Mouse (Mus musculus) embryonic facial prominence, embryonic 12.5 days (tissue): Measurements from ENCODE around the gene Iqsec1. TPM values are rescaled to one million over a fixed set of nuclear protein-coding genes. Genes with fewer than 3 reads are reported as not detected.

Experiments used
- ATAC-seq: fragments of 200-750 bp; cut with Nextera tagmentation; 2 replicates; pipeline ENCODE4 v1.8.0; 2017; ENCODE audit not compliant: insufficient number of reproducible peaks, insufficient read depth, low FRiP score, low TSS enrichment
- H3K27ac ChIP-seq: fragments of 300-500 bp; sonication (generic); 2 replicates; pipeline ENCODE4 v1.5.1; 2016; ENCODE audit warnings: mild to moderate bottlenecking
- H3K27me3 ChIP-seq: fragments of 300-500 bp; sonication (generic); 2 replicates; pipeline ENCODE4 v1.6.1; 2016; ENCODE audit warnings: mild to moderate bottlenecking, moderate library complexity
- H3K36me3 ChIP-seq: fragments of 300-500 bp; sonication (generic); 2 replicates; pipeline ENCODE4 v1.6.1; 2016; ENCODE audit warnings: mild to moderate bottlenecking
- H3K4me1 ChIP-seq: fragments of 300-500 bp; sonication (generic); 2 replicates; pipeline ENCODE4 v1.6.1; 2016
- H3K4me2 ChIP-seq: fragments of 300-500 bp; sonication (generic); replicated peaks from 2 replicates; pipeline ENCODE4 v1.6.1; 2016; ENCODE audit warnings: mild to moderate bottlenecking, moderate library complexity
- H3K4me3 ChIP-seq: fragments of 300-500 bp; sonication (generic); 2 replicates; pipeline ENCODE4 v1.5.1; 2016; ENCODE audit warnings: mild to moderate bottlenecking
- H3K9ac ChIP-seq: fragments of 300-500 bp; sonication (generic); 2 replicates; pipeline ENCODE4 v1.6.1; 2016; ENCODE audit warnings: mild to moderate bottlenecking, moderate library complexity
- H3K9me3 ChIP-seq: fragments of 300-500 bp; sonication (generic); 2 replicates; pipeline ENCODE4 v1.6.1; 2016; ENCODE audit warnings: mild to moderate bottlenecking, moderate library complexity
- WGBS: fragments of 180-500 bp; shearing (Covaris S2); methylation state at CpG from one replicate; pipeline ENCODE4 v1.1.7; 2016; 5-methylcytosine and 5-hydroxymethylcytosine counted together
- polyA plus RNA-seq: library from polyadenylated mRNA; unstranded; fragments of >200 nt; fragmentation: Nextera tagmentation; extraction: Ambion mirVana; gene quantifications from 2 replicates; pipeline ENCODE4 v1.2.1, GENCODE M21; 2016

The Iqsec1 gene
- polyA plus RNA-seq, 1 experiment from 2014 or later = 11.0 TPM

GRCm38 (mm10) chr6:90759754-90760153 is 228.7 kb downstream of the Iqsec1 start:
- Histone ChIP-seq H3K4me1 (peaks cover 9% of the 10 kb centered on the region), H3K9me3 (no peaks in the 10 kb centered on the region), H3K4me2 (no peak overlapping the region), H3K4me3 (no peak overlapping the region), H3K27ac (no peak overlapping the region), H3K9ac (no peak overlapping the region), H3K27me3 (no peaks in the 10 kb centered on the region), H3K36me3 (no peaks in the 10 kb centered on the region)
- WGBS = 80% methylated on average over 2 of the region's 2 CpGs
- ATAC-seq = no peak

GRCm38 (mm10) chr6:90758155-90758554 is 230.3 kb downstream of the Iqsec1 start:
- 84% methylated on average over 2 of the region's 2 CpGs for WGBS
- Histone ChIP-seq H3K4me3 (no peak overlapping the region), H3K36me3 (no peaks in the 10 kb centered on the region), H3K27ac (no peak overlapping the region), H3K9ac (no peak overlapping the region), H3K4me2 (no peak overlapping the region), H3K9me3 (no peaks in the 10 kb centered on the region), H3K27me3 (no peaks in the 10 kb centered on the region), H3K4me1 (no peaks in the 10 kb centered on the region)
- ATAC-seq = no peak

DNA sequence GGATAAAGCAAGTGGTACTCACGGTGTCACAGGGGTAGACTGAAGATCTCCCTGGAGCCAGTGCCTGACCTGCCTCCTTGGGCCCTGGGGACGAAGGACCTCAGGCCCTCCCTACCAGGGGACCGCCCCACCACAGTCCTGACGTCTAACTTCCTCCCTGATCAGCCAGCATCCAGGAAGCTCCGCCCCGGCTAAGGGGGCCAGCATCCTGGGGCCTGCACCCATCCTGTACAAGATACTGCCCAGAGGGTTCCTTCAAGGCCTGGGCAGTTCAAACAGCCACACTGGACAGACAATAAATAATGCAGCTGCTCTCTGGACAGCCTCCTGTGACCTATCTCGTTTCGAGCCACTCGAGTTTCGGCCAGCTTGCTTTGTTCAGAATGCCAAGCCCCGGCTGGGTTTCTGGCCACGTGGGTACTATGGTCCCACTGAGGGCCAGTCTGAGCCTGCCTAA is 231.0 kb downstream of the Iqsec1 start:
- WGBS = 72% methylated on average over 12 of the region's 12 CpGs
- no peaks in the 10 kb centered on the region for H3K4me1 ChIP-seq

GRCm38 (mm10) chr6:90756561-90756960 is 231.9 kb downstream of the Iqsec1 start:
- no peak overlapping the region for H3K4me2 ChIP-seq
- H3K4me1 ChIP-seq = no peaks in the 10 kb centered on the region
- no peak overlapping the region for H3K27ac ChIP-seq
- ATAC-seq = no peak
- 71% methylated on average over 5 of the region's 5 CpGs for WGBS
- H3K4me3 ChIP-seq = no peak overlapping the region
- H3K9ac ChIP-seq = no peak overlapping the region
- no peaks in the 10 kb centered on the region for H3K9me3 ChIP-seq
- H3K36me3 ChIP-seq = no peaks in the 10 kb centered on the region
- H3K27me3 ChIP-seq = no peaks in the 10 kb centered on the region

More for the DNA sequence above, 231.0 kb downstream of the Iqsec1 start:
- no peaks in the 10 kb centered on the region for H3K36me3 ChIP-seq
- H3K9me3 ChIP-seq = no peaks in the 10 kb centered on the region
- H3K27ac ChIP-seq = no peak overlapping the region
- H3K4me2 ChIP-seq = no peak overlapping the region
- H3K4me3 ChIP-seq = no peak overlapping the region
- H3K9ac ChIP-seq = no peak overlapping the region
- ATAC-seq = no peak
- H3K27me3 ChIP-seq = no peaks in the 10 kb centered on the region

DNA sequence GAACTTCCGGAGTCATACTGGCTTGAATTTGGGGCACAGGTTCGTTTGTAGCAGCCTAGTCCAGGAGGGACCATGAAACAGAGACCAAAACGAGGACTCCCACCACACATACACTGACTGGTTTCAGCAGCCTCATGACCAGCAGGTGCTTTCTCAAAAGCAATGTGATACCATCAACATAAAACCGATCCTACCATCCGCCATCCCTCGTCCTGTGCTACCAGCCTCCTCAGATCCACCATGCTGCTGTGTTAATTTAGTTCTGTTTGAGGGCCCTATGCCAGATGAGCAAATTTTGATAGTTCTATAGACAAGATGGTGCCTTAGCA is 232.9 kb downstream of the Iqsec1 start:
- no peaks in the 10 kb centered on the region for H3K36me3 ChIP-seq
- H3K27ac ChIP-seq = no peak overlapping the region
- no peaks in the 10 kb centered on the region for H3K9me3 ChIP-seq
- no peak overlapping the region for H3K9ac ChIP-seq
- ATAC-seq = no peak
- H3K4me3 ChIP-seq = no peak overlapping the region
- 74% methylated on average over 6 of the region's 6 CpGs for WGBS
- no peaks in the 10 kb centered on the region for H3K27me3 ChIP-seq
- H3K4me1 ChIP-seq = no peaks in the 10 kb centered on the region
- no peak overlapping the region for H3K4me2 ChIP-seq

DNA sequence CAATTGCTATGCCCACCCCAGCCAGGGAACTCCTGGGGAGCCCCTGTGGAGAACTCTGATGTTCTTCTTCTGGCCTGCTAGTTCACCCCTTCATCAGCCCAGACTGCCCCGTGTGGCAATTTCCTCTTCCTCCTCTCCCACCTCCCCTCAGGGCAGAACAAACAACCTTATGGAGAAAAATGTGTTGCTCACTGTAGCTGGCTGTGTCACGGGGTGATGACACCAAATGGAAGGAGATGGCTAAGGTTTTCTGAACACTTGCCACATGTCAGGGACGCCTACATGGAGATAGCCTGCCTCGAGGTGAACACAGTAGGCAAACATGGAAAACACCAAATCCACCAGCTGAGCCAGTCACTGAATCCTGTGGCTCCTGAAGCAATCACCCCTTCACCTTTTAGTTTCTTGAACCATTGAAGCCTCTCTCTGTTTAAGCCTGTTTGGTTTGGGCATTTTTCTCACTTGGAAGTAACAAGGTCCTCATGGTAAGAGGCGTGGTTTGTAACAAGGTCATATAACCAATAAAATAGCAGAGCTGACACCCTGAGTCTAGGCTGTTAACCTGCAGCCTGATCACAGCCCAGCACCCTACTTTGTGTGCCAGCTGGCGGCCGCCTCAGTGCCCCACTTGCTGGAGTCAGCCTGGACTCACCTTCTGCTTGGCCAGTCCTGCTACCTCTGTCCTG is 233.4 kb downstream of the Iqsec1 start:
- H3K4me2 ChIP-seq = no peak overlapping the region
- H3K9ac ChIP-seq = no peak overlapping the region
- no peaks in the 10 kb centered on the region for H3K4me1 ChIP-seq
- H3K27ac ChIP-seq = no peak overlapping the region
- no peaks in the 10 kb centered on the region for H3K9me3 ChIP-seq
- no peaks in the 10 kb centered on the region for H3K27me3 ChIP-seq
- H3K4me3 ChIP-seq = no peak overlapping the region
- H3K36me3 ChIP-seq = no peaks in the 10 kb centered on the region
- ATAC-seq = no peak
- WGBS = 60% methylated on average over 7 of the region's 7 CpGs

GRCm38 (mm10) chr6:90754093-90754492 is 234.4 kb downstream of the Iqsec1 start:
- Histone ChIP-seq H3K4me2 (no peak overlapping the region), H3K36me3 (no peaks in the 10 kb centered on the region), H3K4me3 (no peak overlapping the region), H3K9me3 (no peaks in the 10 kb centered on the region), H3K27ac (no peak overlapping the region), H3K27me3 (no peaks in the 10 kb centered on the region), H3K4me1 (no peaks in the 10 kb centered on the region), H3K9ac (no peak overlapping the region)
- ATAC-seq = no peak
- WGBS = 87% methylated on average over 2 of the region's 2 CpGs

DNA sequence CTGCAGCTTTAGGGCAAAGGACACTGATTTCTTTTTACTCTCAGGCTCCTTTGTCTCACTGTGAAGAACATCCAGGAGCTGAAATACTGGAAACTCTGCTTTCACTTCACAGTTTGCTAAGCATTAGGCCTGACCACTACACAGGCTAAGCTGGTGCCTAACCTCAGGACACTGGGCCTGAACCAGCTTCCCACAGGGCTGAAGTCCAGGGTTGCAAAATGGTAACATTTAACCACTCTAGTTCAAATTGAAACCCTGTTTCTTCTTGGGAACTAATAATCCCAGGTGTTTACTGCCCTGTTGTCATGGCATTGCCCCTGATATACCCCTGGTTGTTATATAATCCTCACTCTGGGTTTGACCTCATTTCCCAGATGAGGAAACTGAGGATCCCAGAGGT is 234.8 kb downstream of the Iqsec1 start:
- H3K4me2 ChIP-seq = no peak overlapping the region
- no peak overlapping the region for H3K4me3 ChIP-seq
- no peaks in the 10 kb centered on the region for H3K9me3 ChIP-seq
- no peak for ATAC-seq
- no peaks in the 10 kb centered on the region for H3K27me3 ChIP-seq
- no peak overlapping the region for H3K9ac ChIP-seq
- H3K36me3 ChIP-seq = no peaks in the 10 kb centered on the region
- no peaks in the 10 kb centered on the region for H3K4me1 ChIP-seq
- H3K27ac ChIP-seq = no peak overlapping the region

GRCm38 (mm10) chr6:90751624-90752023 is 236.9 kb downstream of the Iqsec1 start:
- Histone ChIP-seq H3K4me1 (no peaks in the 10 kb centered on the region), H3K36me3 (no peaks in the 10 kb centered on the region), H3K27me3 (no peaks in the 10 kb centered on the region), H3K9me3 (no peaks in the 10 kb centered on the region), H3K4me2 (no peak overlapping the region), H3K4me3 (no peak overlapping the region), H3K27ac (no peak overlapping the region), H3K9ac (no peak overlapping the region)
- 81% methylated on average over 3 of the region's 3 CpGs for WGBS
- ATAC-seq = no peak

DNA sequence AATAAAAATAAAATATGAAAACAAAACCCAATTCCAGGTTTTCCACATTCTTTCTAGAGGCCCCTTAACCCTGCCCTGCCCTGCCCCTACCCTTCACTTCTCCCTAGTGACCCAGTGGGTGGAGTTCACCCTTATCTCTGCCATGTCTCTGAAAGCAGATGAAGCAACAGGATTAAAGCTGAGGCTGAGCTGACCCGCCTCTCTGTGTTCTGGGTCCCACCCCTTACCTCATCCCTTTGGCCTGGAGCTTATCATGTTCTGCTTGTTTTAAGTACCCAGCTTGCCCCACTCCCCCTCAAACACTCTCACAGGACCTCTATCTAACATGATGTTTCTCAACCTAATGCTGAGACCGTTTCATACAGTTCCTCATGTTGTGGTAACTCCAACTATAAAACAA is 238.4 kb downstream of the Iqsec1 start:
- Histone ChIP-seq H3K9ac (no peak overlapping the region), H3K4me1 (no peaks in the 10 kb centered on the region), H3K4me3 (no peak overlapping the region), H3K4me2 (no peak overlapping the region), H3K9me3 (no peaks in the 10 kb centered on the region), H3K27me3 (no peaks in the 10 kb centered on the region), H3K36me3 (no peaks in the 10 kb centered on the region), H3K27ac (no peak overlapping the region)
- WGBS = 76% methylated on average over 2 of the region's 2 CpGs
- ATAC-seq = no peak

- Histone ChIP-seq H3K9me3 (no peaks in the 10 kb centered on the region), H3K4me3 (no peak overlapping the region), H3K4me1 (no peaks in the 10 kb centered on the region), H3K9ac (no peak overlapping the region), H3K27me3 (no peaks in the 10 kb centered on the region), H3K4me2 (no peak overlapping the region), H3K27ac (no peak overlapping the region), H3K36me3 (no peaks in the 10 kb centered on the region)
- ATAC-seq = no peak
- 80% methylated on average over 4 of the region's 4 CpGs for WGBS
Observed at GRCm38 (mm10) chr6:90749414-90749937, 239.0 kb downstream of the Iqsec1 start.

GRCm38 (mm10) chr6:90748976-90749375 is 239.5 kb downstream of the Iqsec1 start:
- no peaks in the 10 kb centered on the region for H3K36me3 ChIP-seq
- no peaks in the 10 kb centered on the region for H3K27me3 ChIP-seq
- no peak overlapping the region for H3K27ac ChIP-seq
- H3K4me3 ChIP-seq = no peak overlapping the region
- no peak overlapping the region for H3K9ac ChIP-seq
- no peaks in the 10 kb centered on the region for H3K9me3 ChIP-seq
- no peak for ATAC-seq
- H3K4me1 ChIP-seq = no peaks in the 10 kb centered on the region
- no peak overlapping the region for H3K4me2 ChIP-seq
